Mouse (Mus musculus): ENCODE results near the gene Rasgrp3.

DNA sequence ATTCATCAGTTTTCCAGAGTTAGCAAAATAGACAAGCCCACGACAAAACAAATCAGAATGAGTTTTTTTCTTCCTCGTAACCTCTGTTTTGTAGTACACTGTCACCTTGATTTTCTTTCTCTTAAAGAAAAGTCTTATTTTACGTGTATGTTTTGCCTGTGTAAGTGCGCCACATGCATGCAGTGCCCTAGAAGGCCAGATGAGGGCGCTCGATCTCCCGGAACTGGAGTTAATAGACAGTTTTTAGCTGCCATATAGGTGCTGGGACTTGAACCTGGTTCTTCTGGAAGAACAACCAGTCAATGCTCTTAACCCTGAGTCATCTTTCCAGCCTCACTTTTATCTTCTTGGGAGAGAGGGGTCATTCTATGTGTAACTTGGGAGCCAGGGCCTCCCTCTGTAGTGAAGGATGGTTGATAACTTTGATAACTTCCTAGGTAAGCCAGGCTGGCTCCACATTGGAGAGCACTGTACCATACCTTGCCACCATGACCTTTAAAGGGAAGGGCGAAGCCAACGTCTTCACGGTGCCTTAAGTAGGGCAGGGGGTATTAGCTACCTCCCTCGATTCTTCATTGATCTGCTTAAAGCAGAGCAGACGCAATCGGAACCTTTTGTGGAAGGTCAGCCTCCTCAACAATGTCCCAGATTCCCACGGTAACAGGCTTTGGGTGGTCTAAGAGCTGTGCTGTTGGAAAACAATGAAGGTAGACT lies 93.7 kb downstream of the Rasgrp3 start:
- TF ChIP-seq POLR2A (IDR thresholded peaks at IDR 0.05; ENCODE audit: low read depth, low read length) (no peak), CTCF (IDR thresholded peaks at IDR 0.05; ENCODE audit: extremely low read depth, insufficient read length, insufficient replicate concordance, low read depth, low read length) (no peak)
